Mouse (Mus musculus) intestine, embryonic 15.5 days (tissue): ENCODE measurements around the gene Dtnb. TPM values are rescaled to one million over a fixed set of nuclear protein-coding genes. Genes with fewer than 3 reads are reported as not detected.
A peak's percentile ranks its signal among the peaks of the same experiment; 100 is the strongest.

Source experiments
- ATAC-seq: fragments of 200-750 bp; cut with Nextera tagmentation; 2 replicates; pipeline ENCODE4 v1.8.0; 2017; ENCODE audit warnings: moderate TSS enrichment, moderate library complexity
- H3K27ac ChIP-seq: fragments of 300-500 bp; sonication (generic); 2 replicates; pipeline ENCODE4 v1.5.1; 2015; ENCODE audit warnings: mild to moderate bottlenecking, inconsistent platforms
- H3K27me3 ChIP-seq: fragments of 300-500 bp; sonication (generic); replicated peaks from 2 replicates; pipeline ENCODE4 v1.6.1; 2015; ENCODE audit warnings: inconsistent platforms
- H3K36me3 ChIP-seq: fragments of 300-500 bp; sonication (generic); 2 replicates; pipeline ENCODE4 v1.6.1; 2015; ENCODE audit warnings: inconsistent platforms
- H3K4me1 ChIP-seq: fragments of 300-500 bp; sonication (generic); replicated peaks from 2 replicates; pipeline ENCODE4 v1.6.1; 2015; ENCODE audit warnings: inconsistent platforms
- H3K4me2 ChIP-seq: fragments of 300-500 bp; sonication (generic); replicated peaks from 2 replicates; pipeline ENCODE4 v1.6.1; 2015; ENCODE audit warnings: mild to moderate bottlenecking, inconsistent platforms
- H3K4me3 ChIP-seq: fragments of 300-500 bp; sonication (generic); replicated peaks from 2 replicates; pipeline ENCODE4 v1.5.1; 2015; ENCODE audit warnings: inconsistent platforms
- H3K9ac ChIP-seq: fragments of 300-500 bp; sonication (generic); 2 replicates; pipeline ENCODE4 v1.6.1; 2015; ENCODE audit warnings: inconsistent platforms
- H3K9me3 ChIP-seq: fragments of 300-500 bp; sonication (generic); 2 replicates; pipeline ENCODE4 v1.6.1; 2016; ENCODE audit warnings: inconsistent platforms
- WGBS: fragments of 180-500 bp; shearing (Covaris S2); methylation state at CpG from one replicate; pipeline ENCODE4 v1.1.7; 2015; 5-methylcytosine and 5-hydroxymethylcytosine counted together
- polyA plus RNA-seq: library from polyadenylated mRNA; unstranded; fragments of >200 nt; fragmentation: Nextera tagmentation; extraction: Ambion mirVana; gene quantifications from 2 replicates; pipeline ENCODE4 v1.2.1, GENCODE M21; 2015

Dtnb gene
- polyA plus RNA-seq, 1 experiment from 2014 or later, result 25.0 TPM

GRCm38 (mm10) chr12:3582604-3583003 is 10.4 kb downstream of the Dtnb start:
- ATAC-seq, result no peak
- no peak overlapping the region for H3K4me2 ChIP-seq
- no peak overlapping the region for H3K4me3 ChIP-seq
- H3K9ac ChIP-seq, result no peak overlapping the region
- H3K27ac ChIP-seq, result no peak overlapping the region
- H3K36me3 ChIP-seq, result no peaks in the 10 kb centered on the region
- no peaks in the 10 kb centered on the region for H3K27me3 ChIP-seq
- 86% methylated on average over 4 of the region's 4 CpGs for WGBS
- H3K9me3 ChIP-seq, result no peaks in the 10 kb centered on the region
- H3K4me1 ChIP-seq, result 0 out of 2 replicates have a peak, but pooled peaks cover 2% of the 10 kb centered on the region

- Histone ChIP-seq H3K27me3 (no peaks in the 10 kb centered on the region), H3K36me3 (0 out of 2 replicates have a peak, but pooled peaks cover 3% of the 10 kb centered on the region), H3K4me1 (0 out of 2 replicates have a peak, but pooled peaks cover 2% of the 10 kb centered on the region), H3K9ac (no peak overlapping the region), H3K27ac (no peak overlapping the region), H3K4me3 (no peak overlapping the region), H3K4me2 (no peak overlapping the region), H3K9me3 (no peaks in the 10 kb centered on the region)
- peak; percentile 67 for ATAC-seq
- WGBS, result 55% methylated on average over 4 of the region's 4 CpGs
Measured at GRCm38 (mm10) chr12:3585525-3585924, 13.3 kb downstream of the Dtnb start.

- H3K36me3 ChIP-seq, result 0 out of 2 replicates have a peak, but pooled peaks cover 3% of the 10 kb centered on the region
- no peak overlapping the region for H3K27ac ChIP-seq
- H3K4me1 ChIP-seq, result 0 out of 2 replicates have a peak, but pooled peaks cover 2% of the 10 kb centered on the region
- H3K4me2 ChIP-seq, result no peak overlapping the region
- no peak for ATAC-seq
- no peak overlapping the region for H3K9ac ChIP-seq
- no peak overlapping the region for H3K4me3 ChIP-seq
- H3K9me3 ChIP-seq, result no peaks in the 10 kb centered on the region
- 78% methylated on average over 1 of the region's 1 CpGs for WGBS
- H3K27me3 ChIP-seq, result no peaks in the 10 kb centered on the region
Measured at GRCm38 (mm10) chr12:3587010-3587409, 14.8 kb downstream of the Dtnb start.

GRCm38 (mm10) chr12:3590039-3590438 is 17.9 kb downstream of the Dtnb start:
- Histone ChIP-seq H3K36me3 (0 out of 2 replicates have a peak, but pooled peaks cover 3% of the 10 kb centered on the region), H3K4me2 (no peak overlapping the region), H3K4me3 (no peak overlapping the region), H3K27me3 (no peaks in the 10 kb centered on the region), H3K4me1 (0 out of 2 replicates have a peak, but pooled peaks cover 2% of the 10 kb centered on the region), H3K27ac (no peak overlapping the region), H3K9ac (no peak overlapping the region), H3K9me3 (no peaks in the 10 kb centered on the region)
- 97% methylated on average over 9 of the region's 9 CpGs for WGBS
- no peak for ATAC-seq

GRCm38 (mm10) chr12:3591595-3591994 is 19.4 kb downstream of the Dtnb start:
- H3K4me1 ChIP-seq, result no peaks in the 10 kb centered on the region

GRCm38 (mm10) chr12:3602786-3603185 is 30.6 kb downstream of the Dtnb start:
- Histone ChIP-seq H3K4me2 (no peak overlapping the region), H3K27ac (no peak overlapping the region), H3K9me3 (no peaks in the 10 kb centered on the region), H3K9ac (no peak overlapping the region), H3K4me3 (no peak overlapping the region), H3K36me3 (peaks cover 2% of the 10 kb centered on the region; the same call in 1 of the 2 replicates), H3K27me3 (no peaks in the 10 kb centered on the region), H3K4me1 (no peaks in the 10 kb centered on the region)
- ATAC-seq, result no peak
- 91% methylated on average over 4 of the region's 4 CpGs for WGBS

More at GRCm38 (mm10) chr12:3591595-3591994, 19.4 kb downstream of the Dtnb start:
- ATAC-seq, result no peak
- no peak overlapping the region for H3K4me3 ChIP-seq
- H3K36me3 ChIP-seq, result 0 out of 2 replicates have a peak, but pooled peaks cover 3% of the 10 kb centered on the region
- H3K4me2 ChIP-seq, result no peak overlapping the region
- no peaks in the 10 kb centered on the region for H3K27me3 ChIP-seq
- no peak overlapping the region for H3K9ac ChIP-seq
- H3K9me3 ChIP-seq, result no peaks in the 10 kb centered on the region
- no peak overlapping the region for H3K27ac ChIP-seq
- 81% methylated on average over 10 of the region's 10 CpGs for WGBS

GRCm38 (mm10) chr12:3606202-3606601 is 34.0 kb downstream of the Dtnb start:
- 89% methylated on average over 7 of the region's 7 CpGs for WGBS
- no peaks in the 10 kb centered on the region for H3K36me3 ChIP-seq
- H3K9ac ChIP-seq, result no peak overlapping the region
- no peaks in the 10 kb centered on the region for H3K9me3 ChIP-seq
- H3K27me3 ChIP-seq, result no peaks in the 10 kb centered on the region
- H3K4me1 ChIP-seq, result no peaks in the 10 kb centered on the region
- no peak overlapping the region for H3K4me3 ChIP-seq
- no peak overlapping the region for H3K27ac ChIP-seq
- ATAC-seq, result no peak
- H3K4me2 ChIP-seq, result no peak overlapping the region

GRCm38 (mm10) chr12:3609747-3610146 is 37.6 kb downstream of the Dtnb start:
- no peaks in the 10 kb centered on the region for H3K4me1 ChIP-seq

GRCm38 (mm10) chr12:3611871-3612270 is 39.7 kb downstream of the Dtnb start:
- no peaks in the 10 kb centered on the region for H3K9me3 ChIP-seq
- WGBS, result 67% methylated on average over 7 of the region's 7 CpGs

More at GRCm38 (mm10) chr12:3609747-3610146, 37.6 kb downstream of the Dtnb start:
- H3K36me3 ChIP-seq, result no peaks in the 10 kb centered on the region
- no peak overlapping the region for H3K4me3 ChIP-seq
- no peak overlapping the region for H3K9ac ChIP-seq
- H3K27me3 ChIP-seq, result no peaks in the 10 kb centered on the region
- no peak for ATAC-seq
- no peak overlapping the region for H3K27ac ChIP-seq
- H3K9me3 ChIP-seq, result no peaks in the 10 kb centered on the region
- no peak overlapping the region for H3K4me2 ChIP-seq

GRCm38 (mm10) chr12:3615041-3615440 is 42.9 kb downstream of the Dtnb start:
- ATAC-seq, result no peak
- Histone ChIP-seq H3K27me3 (no peaks in the 10 kb centered on the region), H3K4me3 (no peak overlapping the region), H3K4me1 (no peaks in the 10 kb centered on the region), H3K9ac (no peak overlapping the region), H3K36me3 (no peaks in the 10 kb centered on the region), H3K27ac (no peak overlapping the region), H3K9me3 (no peaks in the 10 kb centered on the region), H3K4me2 (no peak overlapping the region)
- WGBS, result 95% methylated on average over 8 of the region's 8 CpGs

More at GRCm38 (mm10) chr12:3611871-3612270, 39.7 kb downstream of the Dtnb start:
- H3K27me3 ChIP-seq, result no peaks in the 10 kb centered on the region
- H3K27ac ChIP-seq, result no peak overlapping the region
- H3K4me3 ChIP-seq, result no peak overlapping the region
- H3K9ac ChIP-seq, result no peak overlapping the region
- H3K36me3 ChIP-seq, result no peaks in the 10 kb centered on the region
- no peak for ATAC-seq
- H3K4me2 ChIP-seq, result no peak overlapping the region
- H3K4me1 ChIP-seq, result no peaks in the 10 kb centered on the region

GRCm38 (mm10) chr12:3618144-3619020 is 46.2 kb downstream of the Dtnb start:
- H3K27me3 ChIP-seq, result no peaks in the 10 kb centered on the region
- ATAC-seq, result peak; percentile 66; the same call in 1 of the 2 replicates
- 88% methylated on average over 7 of the region's 7 CpGs for WGBS

GRCm38 (mm10) chr12:3619021-3619367 is 46.8 kb downstream of the Dtnb start:
- Histone ChIP-seq H3K9ac (no peak overlapping the region), H3K9me3 (no peaks in the 10 kb centered on the region), H3K4me2 (no peak overlapping the region), H3K4me3 (no peak overlapping the region), H3K36me3 (no peaks in the 10 kb centered on the region), H3K4me1 (no peaks in the 10 kb centered on the region), H3K27ac (no peak overlapping the region), H3K27me3 (no peaks in the 10 kb centered on the region)
- 96% methylated on average over 3 of the region's 3 CpGs for WGBS
- no peak for ATAC-seq

More at GRCm38 (mm10) chr12:3618144-3619020, 46.2 kb downstream of the Dtnb start:
- Histone ChIP-seq H3K9ac (no peak overlapping the region), H3K4me1 (no peaks in the 10 kb centered on the region), H3K9me3 (no peaks in the 10 kb centered on the region), H3K36me3 (no peaks in the 10 kb centered on the region), H3K4me2 (no peak overlapping the region), H3K4me3 (no peak overlapping the region), H3K27ac (no peak overlapping the region)
